Mouse (Mus musculus) CD4-positive, CD25-positive, alpha-beta regulatory T cell, adult 9 weeks (primary cell): ENCODE data around the gene Ppfia1. TPM values are rescaled to one million over a fixed set of nuclear protein-coding genes. Genes with fewer than 3 reads are reported as not detected.

Experiments
- polyA plus RNA-seq: library from polyadenylated mRNA; unstranded; fragments of 100-300 nt; shearing (Covaris generic); gene quantifications from one replicate; pipeline ENCODE4 v1.2.1, GENCODE M21; 2017

Gene Ppfia1
- polyA plus RNA-seq = 11.3 TPM

DNA sequence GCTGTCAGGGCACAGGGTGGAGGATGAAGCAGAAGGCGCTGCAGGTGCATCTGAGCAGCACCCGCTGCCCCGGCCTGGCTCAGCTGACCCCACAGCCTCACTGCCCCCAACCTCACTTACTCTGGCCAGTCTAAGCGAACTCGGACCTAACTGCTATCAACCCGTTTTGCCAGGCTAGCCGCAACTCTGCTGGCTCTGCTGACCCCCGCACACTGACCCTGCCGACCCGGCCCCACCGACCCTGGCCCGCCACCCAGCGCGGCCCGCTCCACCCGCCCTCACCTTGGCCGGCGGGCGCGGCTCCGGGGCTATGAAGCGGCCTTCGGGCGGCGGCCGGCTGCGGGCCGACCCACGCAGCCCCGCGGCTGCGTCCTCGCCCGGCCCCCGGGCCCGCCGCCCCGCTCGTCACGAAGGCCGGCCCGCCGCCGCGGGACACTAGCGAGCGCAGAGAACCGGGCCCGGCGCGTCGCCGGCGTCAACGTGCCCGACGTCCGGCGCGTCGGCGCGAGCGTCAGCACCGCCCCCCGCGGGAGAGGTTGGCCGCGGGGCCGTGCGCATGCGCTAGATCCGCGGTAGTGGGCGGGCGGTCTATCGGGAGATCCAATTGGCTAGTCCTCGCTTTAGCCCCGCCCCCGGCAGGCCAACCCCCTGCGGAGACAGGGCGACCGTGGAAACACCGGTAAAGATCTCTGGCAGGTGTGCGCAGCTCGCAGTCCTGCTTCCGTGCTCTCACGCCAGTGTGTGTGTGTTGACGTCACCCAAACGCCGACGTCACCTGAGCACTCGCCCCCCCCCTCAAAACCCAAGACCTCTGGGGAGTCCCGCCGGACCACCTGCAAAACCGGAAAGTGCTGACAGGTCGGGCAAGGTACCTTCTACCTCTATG, at the start of gene Ppfia1:
Gene Ppfia1, minus strand, starts transcription at position 493 of the 886 bp plus-strand sequence.

DNA sequence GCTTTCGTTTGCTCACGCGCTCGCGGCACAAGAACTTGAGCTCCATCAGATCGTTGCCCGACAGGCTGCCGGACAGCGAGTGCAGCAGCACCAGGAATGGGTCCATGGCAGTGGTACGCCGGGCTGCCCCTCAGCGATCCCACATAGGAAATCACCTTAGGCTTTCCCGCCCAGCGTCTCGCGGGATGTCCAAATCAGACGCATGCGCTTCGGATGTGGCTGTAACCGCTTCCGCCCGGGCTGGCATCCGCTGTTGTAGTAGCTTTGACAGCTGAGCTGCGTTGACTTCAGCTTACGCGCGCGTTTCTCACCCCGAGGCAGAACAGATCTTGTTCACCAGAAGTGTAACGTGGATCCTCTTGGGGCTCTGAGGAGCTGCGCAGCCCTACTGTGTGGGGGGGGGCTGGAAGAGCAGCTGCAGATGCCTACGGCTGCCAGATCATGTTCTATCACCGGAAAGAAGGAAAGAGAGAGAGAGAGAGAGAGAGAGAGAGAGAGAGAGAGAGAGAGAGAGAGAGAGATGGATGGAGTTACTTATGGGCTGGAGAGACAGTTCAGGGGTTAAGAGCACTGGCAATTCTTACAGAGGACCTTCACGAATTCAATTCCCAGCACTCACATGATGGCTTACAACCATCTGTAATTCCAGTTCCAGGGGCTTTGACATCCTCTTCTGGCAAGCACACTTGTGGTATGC, 28.9 kb upstream of the Ppfia1 start, which contains the start of gene Fadd:
Gene Fadd, minus strand, starts transcription at position 180 of the 697 bp plus-strand sequence.

DNA sequence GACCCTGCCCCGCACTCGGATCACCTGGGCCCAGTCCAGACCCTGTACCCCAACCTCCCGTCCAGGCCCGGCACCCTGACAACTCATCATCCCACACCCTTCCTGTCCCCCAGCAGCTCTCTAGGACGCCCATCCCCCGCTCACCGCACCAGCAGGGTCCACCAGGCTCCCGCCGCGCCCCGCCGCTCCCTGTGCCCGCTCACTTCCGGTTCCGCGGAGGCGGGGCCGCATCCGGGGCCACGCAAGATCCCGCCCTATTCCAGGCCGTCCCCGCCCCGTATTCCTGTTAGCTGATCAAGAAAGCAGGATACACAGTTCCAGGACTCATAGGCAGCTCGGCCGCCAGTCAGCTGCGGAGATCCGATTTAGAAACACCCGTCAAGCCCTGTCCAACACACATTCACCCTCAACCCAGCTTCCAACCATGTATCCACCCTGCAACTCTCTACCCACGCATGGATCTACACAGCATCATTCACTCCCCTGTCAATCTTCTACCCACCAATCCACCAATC, 82.9 kb downstream of the Ppfia1 start, which contains the start of gene Cttn:
Gene Cttn, minus strand, starts transcription at position 465 of the 515 bp plus-strand sequence.

Other genes starting within 250 kb of the Ppfia1 start
- 3.9 TPM for gene Cttn, start 82.7 kb downstream of the Ppfia1 start, polyA plus RNA-seq
- 3.4 TPM for gene Fadd, start 28.7 kb upstream of the Ppfia1 start, polyA plus RNA-seq
- not detected for gene Ano1, start 198.2 kb upstream of the Ppfia1 start, polyA plus RNA-seq